Mouse (Mus musculus): ENCODE measurements around the gene Prss36. TPM values are rescaled to one million over a fixed set of nuclear protein-coding genes. Genes with fewer than 3 reads are reported as not detected.
"Not testable (repeated sequence)": the region's sequence is repeated elsewhere in the genome, so short reads cannot be mapped to it uniquely, and the experiment has no call there.

The Prss36 gene
- 1 to 10 TPM; 2.1 to 3.6 TPM for polyA plus RNA-seq (2017; shearing (Covaris generic))

- no peak for ATAC-seq
Measured at GRCm38 (mm10) chr7:127946470-127947023, at the start of gene Prss36. TSS of gene Prss36 (minus strand) at chr7:127946725.

- ATAC-seq = peak; percentile 93
Measured at GRCm38 (mm10) chr7:127993341-127993977, 46.9 kb upstream of the Prss36 start, which contains the start of gene Pycard. TSS of gene Pycard (minus strand) at chr7:127993867.

DNA sequence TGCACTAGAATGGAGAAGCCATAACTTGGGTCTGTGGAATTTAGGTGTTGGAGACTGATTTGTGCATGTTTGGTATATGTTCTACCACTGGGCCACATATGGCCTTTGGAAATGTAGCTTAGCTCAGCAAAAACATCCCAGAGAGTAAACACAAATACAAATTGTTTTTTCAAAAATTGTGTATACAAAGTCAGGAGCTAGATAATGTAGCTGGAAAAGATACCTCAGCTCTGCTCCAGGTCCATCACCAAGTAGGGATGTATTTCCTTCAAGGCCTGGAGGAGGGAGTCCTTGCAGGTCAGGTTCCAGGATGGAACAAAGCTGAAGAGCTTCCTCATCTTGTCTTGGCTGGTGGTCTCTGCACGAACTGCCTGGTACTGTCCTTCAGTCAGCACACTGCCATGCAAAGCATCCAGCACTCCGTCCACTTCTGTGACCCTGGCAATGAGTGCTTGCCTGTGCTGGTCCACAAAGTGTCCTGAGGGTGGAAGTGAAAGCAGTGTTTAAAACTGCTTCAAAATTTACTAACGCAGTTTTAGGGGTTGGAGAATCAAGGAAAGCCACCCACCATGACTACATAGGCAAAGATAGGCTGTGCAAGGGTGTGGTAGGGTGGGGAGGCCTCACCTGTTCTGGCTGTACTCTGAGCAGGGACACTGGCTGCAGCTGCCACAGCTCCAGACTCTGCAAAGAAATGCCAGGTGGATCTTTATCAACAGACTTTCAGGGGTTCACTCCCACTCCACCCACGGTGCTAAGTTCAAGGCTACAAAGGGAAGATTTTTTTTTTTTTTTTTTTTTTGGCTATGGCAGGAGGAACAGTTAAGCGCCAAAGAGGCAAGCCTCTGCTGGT, 46.2 kb upstream of the Prss36 start:
- ATAC-seq = no peak

GRCm38 (mm10) chr7:127991643-127992487, 45.3 kb upstream of the Prss36 start:
- no peak for ATAC-seq

DNA sequence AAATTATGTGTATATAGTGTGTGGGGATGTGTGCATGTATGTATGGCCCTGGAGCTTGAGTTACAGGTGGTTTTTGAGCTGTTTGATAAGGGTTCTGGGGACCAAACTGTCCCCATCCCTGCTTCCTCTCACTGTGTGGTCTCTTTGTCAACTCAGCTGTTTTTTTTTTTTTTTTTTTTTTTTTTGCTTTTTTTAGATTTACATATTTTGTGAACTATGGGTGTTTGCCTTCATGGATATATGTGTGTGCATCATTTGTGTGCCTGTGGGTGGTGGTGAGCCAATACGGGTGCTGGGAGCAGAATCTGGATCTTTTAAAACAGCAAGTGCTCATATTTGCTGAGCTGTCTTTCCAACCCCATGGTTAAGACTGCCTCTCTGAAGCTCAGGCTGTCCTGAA, 42.4 kb upstream of the Prss36 start:
- ATAC-seq = no peak

GRCm38 (mm10) chr7:127980606-127981005, 34.1 kb upstream of the Prss36 start:
- ATAC-seq = no peak

- no peak for ATAC-seq
Measured at GRCm38 (mm10) chr7:127978856-127979255, 32.3 kb upstream of the Prss36 start.

DNA sequence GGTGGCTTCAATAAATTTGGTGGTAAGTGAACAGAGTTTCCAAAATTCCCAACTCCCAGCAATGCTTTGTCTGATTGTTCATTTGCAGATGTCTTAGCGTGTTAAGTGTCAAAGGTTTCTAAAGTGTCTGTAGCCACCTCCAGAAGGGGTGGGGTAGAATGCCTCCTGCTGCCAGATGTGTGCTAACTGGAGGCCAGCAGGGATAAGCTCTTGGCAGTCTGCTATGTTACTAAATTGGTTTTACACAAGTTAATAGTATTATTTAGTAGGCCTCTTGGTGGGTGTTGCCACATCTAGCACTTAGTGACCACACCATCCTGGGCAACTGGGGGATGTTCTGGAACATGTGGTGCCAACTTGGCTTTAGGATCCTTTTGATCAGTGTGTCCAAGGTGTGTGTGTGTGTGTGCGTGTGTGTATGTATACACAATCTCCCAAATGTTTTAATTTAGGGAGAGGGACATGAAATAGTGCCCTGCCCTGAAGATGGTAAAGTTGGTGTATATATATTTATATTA, 27.9 kb upstream of the Prss36 start:
- no peak for ATAC-seq

DNA sequence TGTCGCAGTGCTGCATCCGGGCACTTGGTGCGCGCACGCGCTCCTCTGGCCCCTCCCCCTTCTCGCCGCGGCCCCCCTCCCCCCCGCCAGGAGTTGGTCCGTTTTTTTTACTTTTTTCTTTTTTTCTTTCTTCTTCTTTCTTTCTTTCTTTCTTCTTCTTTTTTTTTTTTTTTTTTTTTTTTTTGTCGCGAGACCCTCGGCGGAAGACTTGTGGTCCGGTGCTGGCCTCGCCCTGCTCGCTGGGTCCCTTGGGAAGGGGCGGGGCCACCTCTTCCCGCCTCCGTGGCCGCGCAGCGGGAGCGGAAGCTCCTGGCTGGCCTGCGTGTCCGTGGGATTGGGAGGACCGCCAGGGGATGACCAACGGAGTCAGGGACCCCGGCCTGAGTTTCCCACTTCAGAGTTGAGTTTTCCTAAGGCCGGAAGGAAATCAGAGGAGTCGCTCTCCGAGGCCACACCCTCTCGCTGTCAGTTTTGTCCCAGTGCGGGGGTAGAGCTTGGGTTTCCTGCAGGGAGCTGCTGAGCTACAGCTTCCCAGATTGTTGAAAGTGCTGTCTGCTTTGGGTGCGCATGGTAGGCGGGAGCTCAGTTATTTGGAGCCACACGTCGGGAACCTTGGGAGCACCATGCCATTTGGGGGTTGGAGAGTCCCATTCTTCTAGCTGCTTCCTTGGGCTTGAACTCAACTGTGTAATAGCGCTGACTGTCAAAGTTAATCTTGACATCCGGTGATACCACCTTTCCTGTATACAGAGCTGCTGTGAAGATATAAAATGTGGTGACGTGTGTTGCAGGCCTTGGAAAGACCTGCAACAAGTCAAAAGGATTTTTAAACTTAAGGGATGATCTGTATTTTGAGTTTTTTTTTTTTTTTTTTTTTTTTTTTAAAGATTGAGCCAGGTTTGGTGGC, 21.6 kb upstream of the Prss36 start:
- ATAC-seq = peak; percentile 55

- peak; percentile 82 for ATAC-seq
Measured at GRCm38 (mm10) chr7:127967004-127967921, 20.7 kb upstream of the Prss36 start, which contains the start of gene Fus. TSS of gene Fus (plus strand) at chr7:127967457.

DNA sequence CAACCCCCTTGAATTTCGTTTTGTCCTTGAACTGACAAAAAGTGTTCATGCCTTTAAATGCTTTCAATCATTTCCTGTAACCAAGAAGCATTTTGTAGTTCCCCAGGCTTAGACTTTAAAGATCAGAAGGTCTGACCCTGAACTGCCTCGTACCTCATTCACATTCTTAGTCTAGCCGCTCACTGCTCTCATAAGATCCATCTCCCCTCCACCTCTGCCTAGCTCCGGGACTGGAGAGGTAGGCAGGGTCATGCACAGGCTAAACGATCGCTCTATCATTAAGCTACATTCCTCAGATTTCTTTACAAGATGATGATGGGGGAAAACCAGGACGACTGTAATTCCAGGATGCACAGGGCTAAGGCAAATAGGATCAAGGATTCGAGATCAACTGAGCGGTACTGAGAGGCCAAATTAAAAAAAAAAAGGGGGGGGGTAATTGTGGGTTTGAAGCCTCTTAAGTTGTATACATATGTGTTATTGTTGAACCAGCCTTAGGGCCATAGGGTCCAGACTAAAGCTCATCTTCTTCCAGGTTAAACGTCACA, 19.9 kb upstream of the Prss36 start:
- no peak for ATAC-seq

GRCm38 (mm10) chr7:127959364-127959763, 12.8 kb upstream of the Prss36 start:
- no peak for ATAC-seq

DNA sequence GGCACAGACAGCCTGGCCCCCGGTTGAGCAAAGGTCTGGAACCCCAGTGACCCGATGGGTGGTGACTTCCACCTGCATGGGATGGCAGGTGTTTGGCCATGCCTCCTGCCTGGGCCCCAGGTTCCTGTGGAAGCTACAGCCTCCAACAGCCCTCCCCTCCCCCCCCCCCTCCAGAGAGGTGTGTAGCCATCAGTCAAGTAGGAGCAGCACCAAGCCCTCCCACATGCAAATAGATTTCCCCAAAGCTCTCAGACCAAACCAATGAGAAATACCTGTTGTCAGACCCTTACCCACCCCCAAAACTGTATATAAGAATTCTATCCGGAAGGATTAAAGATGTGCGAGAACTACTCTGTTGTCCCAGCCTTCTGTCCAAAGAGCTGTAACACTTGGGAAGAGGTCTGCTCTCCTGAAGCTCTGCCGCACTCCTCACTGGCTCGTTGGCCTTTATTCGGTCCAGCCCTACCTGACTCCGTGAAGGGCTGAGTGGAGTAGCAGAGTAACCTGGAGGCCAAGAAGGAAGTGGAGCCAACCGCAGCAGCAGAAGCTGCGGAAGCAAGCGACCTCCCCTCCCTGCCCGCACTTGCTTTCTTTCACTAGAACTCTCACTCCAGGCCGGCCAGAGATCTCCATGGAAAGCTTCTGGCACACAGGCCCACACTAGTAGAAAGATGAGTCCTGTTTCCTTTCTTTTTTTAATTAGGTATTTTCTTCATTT, 6.5 kb upstream of the Prss36 start:
- peak; percentile 46 for ATAC-seq

DNA sequence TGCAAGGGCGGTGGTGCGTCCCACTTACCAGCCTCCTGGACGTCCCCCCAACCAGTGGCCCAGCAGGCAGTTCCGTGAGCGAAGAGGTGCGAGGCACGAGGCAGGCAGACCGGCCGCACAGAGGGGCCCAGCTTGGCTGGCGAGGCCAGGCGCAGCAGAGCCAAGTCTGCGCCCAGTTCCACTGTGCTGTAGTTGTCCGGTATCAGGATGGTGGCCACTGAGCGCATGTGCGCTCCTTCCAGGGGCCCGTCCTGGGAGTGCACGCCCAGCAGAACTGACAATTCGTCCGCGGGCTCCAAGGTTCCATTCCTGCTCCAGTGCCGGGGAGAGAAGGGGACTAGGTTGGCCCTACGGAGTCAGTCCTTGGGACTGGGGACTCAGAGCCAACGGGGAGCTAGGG, 1.9 kb downstream of the Prss36 start:
- ATAC-seq = no peak

GRCm38 (mm10) chr7:127942097-127942496, 4.4 kb downstream of the Prss36 start:
- not testable (repeated sequence) for ATAC-seq

GRCm38 (mm10) chr7:127936216-127936884, 10.2 kb downstream of the Prss36 start:
- no peak for ATAC-seq

DNA sequence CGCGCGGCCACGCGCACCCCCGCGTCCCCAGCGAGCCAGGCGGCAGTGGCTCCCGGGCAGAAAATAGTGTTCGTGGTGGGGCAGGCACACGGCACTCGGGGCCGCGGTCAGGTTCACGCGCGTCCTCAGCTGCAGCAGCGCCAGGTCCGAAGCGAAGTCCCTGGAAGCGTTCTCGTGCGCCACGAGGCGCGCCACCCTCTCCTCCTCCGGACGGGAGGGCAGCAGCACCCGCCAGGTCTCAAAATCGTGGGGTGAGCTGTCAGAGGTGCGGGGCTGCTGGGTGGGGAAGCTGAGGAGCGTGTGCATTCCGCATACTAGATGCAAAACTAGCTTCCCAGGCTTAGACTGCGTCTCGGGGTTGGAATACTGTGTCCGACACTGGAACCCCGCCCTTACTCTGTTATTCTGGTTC, 10.8 kb downstream of the Prss36 start:
- peak; percentile 34 for ATAC-seq

GRCm38 (mm10) chr7:127935028-127935722, 11.3 kb downstream of the Prss36 start:
- ATAC-seq = peak; percentile 97
